Mouse (Mus musculus) hindbrain, embryonic 10.5 days (tissue): ENCODE data around the gene Polr3b. TPM values are rescaled to one million over a fixed set of nuclear protein-coding genes. Genes with fewer than 3 reads are reported as not detected.
A peak's percentile ranks its signal among the peaks of the same experiment; 100 is the strongest.

Experiments used
- DNase-seq: peaks from one replicate; pipeline ENCODE4 v3.0.0-alpha.2; 2017; ENCODE audit warnings: low spot score
- H3K27ac ChIP-seq: fragments of 300-500 bp; sonication (generic); 2 replicates; pipeline ENCODE4 v1.5.1; 2016; ENCODE audit warnings: mild to moderate bottlenecking, moderate library complexity
- H3K27me3 ChIP-seq: fragments of 300-500 bp; sonication (generic); 2 replicates; pipeline ENCODE4 v1.6.1; 2016; ENCODE audit warnings: mild to moderate bottlenecking; ENCODE audit not compliant: poor library complexity, insufficient read depth, severe bottlenecking
- H3K36me3 ChIP-seq: fragments of 300-500 bp; sonication (generic); 2 replicates; pipeline ENCODE4 v1.6.1; 2016; ENCODE audit warnings: mild to moderate bottlenecking, moderate library complexity
- H3K4me1 ChIP-seq: fragments of 300-500 bp; sonication (generic); replicated peaks from 2 replicates; pipeline ENCODE4 v1.6.1; 2016; ENCODE audit warnings: mild to moderate bottlenecking
- H3K4me3 ChIP-seq: fragments of 300-500 bp; sonication (generic); 2 replicates; pipeline ENCODE4 v1.5.1; 2016; ENCODE audit warnings: mild to moderate bottlenecking, moderate library complexity
- H3K9me3 ChIP-seq: fragments of 300-500 bp; sonication (generic); 2 replicates; pipeline ENCODE4 v1.6.1; 2016; ENCODE audit warnings: mild to moderate bottlenecking, moderate library complexity
- WGBS: fragments of 180-500 bp; shearing (Covaris S2); methylation state at CpG from one replicate; pipeline ENCODE4 v1.1.7; 2016; 5-methylcytosine and 5-hydroxymethylcytosine counted together
- polyA plus RNA-seq: library from polyadenylated mRNA; unstranded; fragments of >200 nt; fragmentation: Nextera tagmentation; extraction: Ambion mirVana; gene quantifications from 2 replicates; pipeline ENCODE4 v1.2.1, GENCODE M21; 2016

Gene Polr3b
- polyA plus RNA-seq, 1 experiment from 2014 or later, result 13.2 TPM

DNA sequence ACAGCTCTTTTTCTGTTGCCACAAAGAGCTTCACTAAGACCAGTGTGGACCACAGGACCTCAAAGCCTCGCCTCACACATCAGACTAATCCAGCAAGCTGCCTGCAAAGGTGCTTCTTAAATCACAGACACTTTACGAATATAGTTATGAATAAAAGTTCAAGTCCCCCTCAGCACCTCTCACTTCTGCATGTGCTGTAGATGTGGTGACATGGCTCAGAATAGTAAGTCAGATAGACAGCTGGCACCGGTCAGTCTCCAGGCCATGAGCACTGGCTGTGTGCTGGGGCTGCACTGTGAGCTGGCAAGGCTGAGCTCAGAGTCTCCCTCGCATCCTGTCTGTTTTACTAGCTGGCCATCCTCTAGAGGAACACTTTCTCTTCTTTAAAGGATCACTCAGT is 64.6 kb downstream of the Polr3b start:
- H3K27me3 ChIP-seq, result peaks cover 22% of the 10 kb centered on the region
- 49% methylated on average over 4 of the region's 4 CpGs for WGBS
- H3K9me3 ChIP-seq, result no peaks in the 10 kb centered on the region
- H3K36me3 ChIP-seq, result peaks cover 9% of the 10 kb centered on the region
- H3K4me3 ChIP-seq, result no peak overlapping the region
- peaks cover 60% of the 10 kb centered on the region for H3K4me1 ChIP-seq
- DNase-seq, result peak; percentile 31
- peak overlapping the region; percentile 88 for H3K27ac ChIP-seq

GRCm38 (mm10) chr10:84687736-84688135 is 65.6 kb downstream of the Polr3b start:
- Histone ChIP-seq H3K4me1 (peaks cover 65% of the 10 kb centered on the region), H3K36me3 (peaks cover 9% of the 10 kb centered on the region), H3K4me3 (no peak overlapping the region), H3K9me3 (no peaks in the 10 kb centered on the region), H3K27ac (peak overlapping the region; percentile 57), H3K27me3 (peaks cover 22% of the 10 kb centered on the region)
- 90% methylated on average over 4 of the region's 4 CpGs for WGBS
- DNase-seq, result no peak

- peak overlapping the region; percentile 74 for H3K27ac ChIP-seq
- DNase-seq, result no peak
Observed at GRCm38 (mm10) chr10:84689846-84690245, 67.8 kb downstream of the Polr3b start.

GRCm38 (mm10) chr10:84690818-84691217 is 68.7 kb downstream of the Polr3b start:
- WGBS, result 64% methylated on average over 4 of the region's 4 CpGs
- Histone ChIP-seq H3K4me3 (no peak overlapping the region), H3K9me3 (no peaks in the 10 kb centered on the region), H3K4me1 (peaks cover 62% of the 10 kb centered on the region), H3K27ac (peak overlapping the region; percentile 74), H3K27me3 (0 out of 2 replicates have a peak, but pooled peaks cover 5% of the 10 kb centered on the region), H3K36me3 (peaks cover 9% of the 10 kb centered on the region)
- DNase-seq, result no peak

More at GRCm38 (mm10) chr10:84689846-84690245, 67.8 kb downstream of the Polr3b start:
- H3K4me1 ChIP-seq, result peaks cover 72% of the 10 kb centered on the region
- H3K27me3 ChIP-seq, result peaks cover 9% of the 10 kb centered on the region; the same call in 1 of the 2 replicates
- H3K4me3 ChIP-seq, result no peak overlapping the region
- 47% methylated on average over 3 of the region's 3 CpGs for WGBS
- H3K36me3 ChIP-seq, result peaks cover 9% of the 10 kb centered on the region
- H3K9me3 ChIP-seq, result no peaks in the 10 kb centered on the region

DNA sequence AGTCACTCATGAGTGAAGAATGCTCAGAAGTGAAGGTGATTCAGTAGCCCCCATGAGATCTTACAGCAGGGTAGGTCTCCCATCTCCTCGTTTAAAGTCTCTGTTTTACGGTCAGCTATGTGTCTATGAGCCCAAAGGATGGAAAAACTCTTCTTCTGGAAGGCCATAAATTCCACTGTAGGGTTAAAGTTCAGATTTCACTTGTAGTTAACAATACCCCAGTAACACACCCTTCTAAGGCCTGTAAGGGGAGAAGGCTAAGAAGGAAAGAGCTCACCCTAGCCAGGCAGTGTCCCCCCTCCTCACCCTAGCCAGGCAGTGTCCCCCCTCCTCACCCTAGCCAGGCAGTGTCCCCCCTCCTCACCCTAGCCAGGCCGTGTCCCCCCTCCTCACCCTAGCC is 69.6 kb downstream of the Polr3b start:
- DNase-seq, result no peak
- Histone ChIP-seq H3K36me3 (peaks cover 9% of the 10 kb centered on the region), H3K4me3 (no peak overlapping the region), H3K27ac (0 out of 2 replicates have a peak overlapping the region, but pooled peaks have one; percentile 37), H3K4me1 (peaks cover 53% of the 10 kb centered on the region), H3K27me3 (0 out of 2 replicates have a peak, but pooled peaks cover 5% of the 10 kb centered on the region), H3K9me3 (no peaks in the 10 kb centered on the region)
- 64% methylated on average over 3 of the region's 3 CpGs for whole genome bisulfite sequencing

DNA sequence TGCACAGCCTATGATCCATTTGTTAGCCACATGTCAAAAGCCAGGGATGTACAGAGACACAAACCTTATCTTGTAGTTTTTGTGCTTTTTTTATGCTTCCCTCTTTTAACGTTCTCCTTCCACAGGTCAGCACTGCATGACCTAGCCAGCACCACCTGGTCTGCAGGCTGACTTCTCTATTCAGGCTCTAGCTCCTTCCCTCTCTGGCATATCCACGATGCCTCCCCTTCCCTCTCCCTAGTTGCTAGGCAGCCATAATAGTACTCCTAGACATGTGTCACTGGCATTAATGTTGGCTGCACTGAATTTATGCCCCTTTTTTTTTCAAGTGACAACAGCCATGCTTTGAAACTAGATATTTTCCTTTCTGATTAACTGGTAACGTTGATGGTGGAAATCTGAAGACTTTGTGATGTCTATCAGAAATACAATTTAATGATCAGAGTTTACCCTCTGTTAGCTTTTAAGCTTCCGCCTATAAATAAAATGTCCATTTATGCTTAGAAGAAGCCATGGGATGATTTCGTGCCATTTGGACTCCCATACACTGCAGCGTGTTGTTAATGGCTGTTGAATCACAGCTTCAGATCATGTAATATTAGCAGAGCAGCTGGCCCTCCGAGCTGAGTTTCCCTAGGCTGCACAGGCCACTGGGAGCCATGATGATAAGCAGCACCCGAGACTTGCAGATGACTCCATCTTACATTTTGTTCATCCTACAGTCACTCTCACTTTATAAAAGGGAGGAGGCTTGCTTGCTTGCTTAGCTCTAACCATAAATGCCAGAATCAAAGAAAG is 71.9 kb downstream of the Polr3b start:
- WGBS, result 65% methylated on average over 8 of the region's 8 CpGs
- Histone ChIP-seq H3K4me1 (peaks cover 43% of the 10 kb centered on the region), H3K9me3 (no peaks in the 10 kb centered on the region), H3K27ac (peak overlapping the region; percentile 41), H3K27me3 (no peaks in the 10 kb centered on the region), H3K36me3 (peaks cover 23% of the 10 kb centered on the region), H3K4me3 (no peak overlapping the region)
- DNase-seq, result no peak

DNA sequence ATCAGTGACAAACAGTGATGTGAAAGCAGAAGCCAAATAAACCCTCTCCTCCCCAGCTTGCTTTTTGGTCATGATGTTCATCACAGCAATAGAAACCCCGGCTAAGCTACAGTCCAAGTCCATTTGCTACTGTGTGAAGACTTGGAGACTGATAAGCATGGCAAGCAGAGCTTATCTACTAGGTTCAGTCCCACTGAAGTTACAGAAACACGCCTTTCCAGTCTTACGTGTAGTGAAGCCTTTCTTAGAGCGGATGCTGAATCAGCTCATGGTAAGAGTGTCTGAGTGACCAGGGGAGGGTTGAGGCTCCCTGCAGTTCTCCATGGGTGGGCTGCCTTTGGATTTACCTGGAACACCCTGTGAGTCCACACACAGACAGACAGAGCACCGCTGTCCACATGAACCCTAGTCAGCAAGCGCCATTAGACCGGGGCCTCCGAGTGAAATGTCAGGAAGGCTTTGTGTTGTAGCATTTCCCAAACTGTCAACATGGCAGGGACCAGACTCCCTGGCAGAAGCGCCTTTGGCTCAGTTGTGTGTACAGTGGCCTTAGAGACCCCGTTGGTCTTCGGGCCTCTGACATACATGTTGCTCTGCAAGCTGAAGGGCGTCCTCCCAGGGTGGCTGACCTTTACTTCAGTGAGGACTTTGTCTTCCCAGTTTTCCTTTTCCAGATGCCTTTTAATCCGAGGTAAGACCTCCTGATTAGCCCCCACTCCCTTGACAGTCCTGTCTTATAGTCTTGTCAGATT is 78.3 kb downstream of the Polr3b start:
- DNase-seq, result no peak
- Histone ChIP-seq H3K4me3 (no peak overlapping the region), H3K4me1 (no peaks in the 10 kb centered on the region), H3K27ac (no peak overlapping the region), H3K27me3 (no peaks in the 10 kb centered on the region), H3K36me3 (peaks cover 62% of the 10 kb centered on the region), H3K9me3 (no peaks in the 10 kb centered on the region)
- 90% methylated on average over 13 of the region's 13 CpGs for WGBS

DNA sequence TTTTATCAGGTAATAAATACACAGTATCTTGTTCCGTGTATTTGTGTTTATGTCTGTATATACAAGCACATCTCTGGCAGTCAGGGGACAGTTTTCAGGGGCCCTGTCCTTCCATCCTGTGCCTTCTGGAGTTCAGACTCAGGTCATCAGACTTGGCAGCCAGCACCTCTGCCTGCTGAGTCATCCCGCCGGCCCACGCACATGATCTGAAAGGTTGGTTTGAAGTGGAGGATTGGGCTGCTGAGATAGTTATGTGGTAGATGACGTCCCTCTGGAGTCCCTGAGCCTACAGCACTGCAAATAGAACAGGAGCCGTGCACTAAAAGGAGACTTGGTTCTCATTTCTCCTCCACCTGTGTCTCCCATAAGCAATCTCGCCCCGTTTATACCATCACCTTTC is 79.0 kb downstream of the Polr3b start:
- no peaks in the 10 kb centered on the region for H3K9me3 ChIP-seq
- no peaks in the 10 kb centered on the region for H3K27me3 ChIP-seq
- peaks cover 4% of the 10 kb centered on the region; the same call in 1 of the 2 replicates for H3K4me1 ChIP-seq
- H3K4me3 ChIP-seq, result no peak overlapping the region
- no peak for DNase-seq
- H3K27ac ChIP-seq, result no peak overlapping the region
- H3K36me3 ChIP-seq, result peaks cover 63% of the 10 kb centered on the region
- WGBS, result 91% methylated on average over 8 of the region's 8 CpGs

GRCm38 (mm10) chr10:84702115-84702514 is 80.0 kb downstream of the Polr3b start:
- H3K4me3 ChIP-seq, result no peak overlapping the region
- peaks cover 14% of the 10 kb centered on the region for H3K4me1 ChIP-seq
- no peaks in the 10 kb centered on the region for H3K27me3 ChIP-seq
- WGBS, result 94% methylated on average over 1 of the region's 1 CpGs
- DNase-seq, result no peak
- H3K27ac ChIP-seq, result no peak overlapping the region
- peaks cover 59% of the 10 kb centered on the region for H3K36me3 ChIP-seq
- H3K9me3 ChIP-seq, result no peaks in the 10 kb centered on the region

DNA sequence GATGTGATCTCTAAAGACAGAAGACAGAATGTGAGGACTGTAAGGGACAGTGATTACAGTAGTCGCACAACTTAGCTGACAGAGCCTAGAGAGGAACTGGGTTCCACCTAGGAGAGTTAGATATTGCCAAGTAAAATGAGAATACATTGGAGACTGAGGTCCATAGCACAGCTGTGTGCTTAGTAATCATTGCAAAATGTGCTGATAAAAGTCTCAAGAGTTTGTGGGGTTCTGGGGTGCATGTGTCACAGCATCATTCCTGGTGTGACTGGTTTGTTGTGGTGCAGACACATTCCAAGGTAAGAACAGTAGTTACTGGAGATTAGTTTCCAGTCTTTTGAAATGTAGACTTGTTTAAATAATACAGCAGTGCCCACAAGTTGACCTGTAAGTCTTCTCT is 82.5 kb downstream of the Polr3b start:
- 0 out of 2 replicates have a peak, but pooled peaks cover 7% of the 10 kb centered on the region for H3K27me3 ChIP-seq
- no peak for DNase-seq
- 96% methylated on average over 1 of the region's 1 CpGs for WGBS
- H3K27ac ChIP-seq, result no peak overlapping the region
- no peak overlapping the region for H3K4me3 ChIP-seq
- peaks cover 39% of the 10 kb centered on the region for H3K4me1 ChIP-seq
- H3K9me3 ChIP-seq, result no peaks in the 10 kb centered on the region
- peaks cover 34% of the 10 kb centered on the region for H3K36me3 ChIP-seq

DNA sequence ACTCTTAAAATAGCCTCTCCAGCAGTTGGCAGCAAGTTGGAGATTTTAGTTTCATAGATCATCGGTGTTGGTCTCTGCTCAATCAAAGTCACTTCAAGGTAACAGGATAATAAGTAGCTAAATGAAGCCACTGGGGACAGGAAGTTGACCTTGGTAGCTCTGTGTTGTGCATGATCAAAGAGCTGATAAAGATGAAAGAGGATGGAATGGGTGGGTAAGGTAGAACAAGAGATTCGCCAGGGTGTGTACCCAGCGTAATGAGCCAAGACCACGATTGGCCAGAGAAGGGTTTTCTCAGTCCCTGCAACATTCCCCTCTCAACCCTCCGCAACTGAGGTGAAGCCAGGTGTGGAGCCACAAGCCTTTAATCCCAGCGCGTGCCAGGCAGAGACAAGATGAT is 83.1 kb downstream of the Polr3b start:
- Histone ChIP-seq H3K27ac (no peak overlapping the region), H3K9me3 (no peaks in the 10 kb centered on the region), H3K4me1 (peaks cover 45% of the 10 kb centered on the region), H3K36me3 (peaks cover 27% of the 10 kb centered on the region), H3K27me3 (0 out of 2 replicates have a peak, but pooled peaks cover 7% of the 10 kb centered on the region), H3K4me3 (no peak overlapping the region)
- WGBS, result 89% methylated on average over 7 of the region's 7 CpGs
- no peak for DNase-seq

GRCm38 (mm10) chr10:84706543-84706942 is 84.5 kb downstream of the Polr3b start:
- peak overlapping the region; percentile 86; the same call in 1 of the 2 replicates for H3K27ac ChIP-seq
- 64% methylated on average over 8 of the region's 8 CpGs for WGBS
- no peak for DNase-seq

DNA sequence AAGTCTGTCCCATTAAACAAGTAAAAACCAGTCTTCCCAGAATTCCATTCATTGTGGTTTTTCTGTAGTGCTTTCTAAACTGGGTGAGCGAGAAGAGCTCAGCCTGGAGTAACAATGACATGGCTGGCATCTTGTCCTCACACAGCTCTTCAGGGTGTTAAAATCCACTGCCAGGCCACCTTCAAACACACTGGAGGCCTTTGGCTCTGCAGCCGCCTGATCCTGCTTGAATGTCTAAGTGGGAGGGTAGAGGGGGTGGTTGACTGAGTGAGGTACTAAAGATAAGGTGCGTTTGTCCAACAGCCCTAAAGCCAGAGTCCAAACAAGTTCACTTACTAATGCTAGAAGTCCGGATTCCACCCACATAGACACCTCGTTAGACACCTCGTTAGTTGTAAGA is 85.1 kb downstream of the Polr3b start:
- peak overlapping the region; percentile 86 for H3K27ac ChIP-seq
- WGBS, result 46% methylated on average over 6 of the region's 6 CpGs
- H3K4me1 ChIP-seq, result peaks cover 65% of the 10 kb centered on the region

More at GRCm38 (mm10) chr10:84706543-84706942, 84.5 kb downstream of the Polr3b start:
- Histone ChIP-seq H3K4me3 (no peak overlapping the region), H3K9me3 (no peaks in the 10 kb centered on the region), H3K27me3 (0 out of 2 replicates have a peak, but pooled peaks cover 7% of the 10 kb centered on the region), H3K4me1 (peaks cover 58% of the 10 kb centered on the region), H3K36me3 (peaks cover 14% of the 10 kb centered on the region)

More for the DNA sequence above, 85.1 kb downstream of the Polr3b start:
- DNase-seq, result no peak
- Histone ChIP-seq H3K4me3 (no peak overlapping the region), H3K36me3 (peaks cover 8% of the 10 kb centered on the region), H3K9me3 (no peaks in the 10 kb centered on the region), H3K27me3 (0 out of 2 replicates have a peak, but pooled peaks cover 7% of the 10 kb centered on the region)
